Comparison of ENCODE assay signal across 18 mouse cellular contexts in the genomic region with DNA sequence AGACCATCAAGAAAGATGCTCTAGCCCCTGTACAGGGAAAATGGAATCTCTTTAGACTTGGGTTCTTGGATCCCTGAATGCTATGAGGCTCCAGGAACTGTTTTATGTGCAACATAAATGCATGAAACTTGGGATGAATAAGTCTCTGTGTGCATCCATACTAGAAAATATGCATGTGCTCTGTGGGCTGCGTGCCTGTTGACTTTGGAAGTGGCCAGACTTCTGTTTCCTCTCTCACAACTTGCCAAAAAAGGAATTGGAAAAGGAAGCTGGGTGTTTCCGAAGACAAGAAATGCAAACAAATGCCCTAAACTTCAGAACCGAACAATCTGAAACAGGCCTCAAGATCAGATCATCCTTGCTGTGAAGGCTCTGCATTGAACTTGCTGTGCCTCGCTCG. TPM values are rescaled to one million over a fixed set of nuclear protein-coding genes. Genes with fewer than 3 reads are reported as not detected.
DNase-seq lines count a peak whose midpoint lies in the region; ATAC-seq and TF ChIP-seq lines count a peak whose summit lies in the region.
"Had no signal": no experiment of that assay in that cellular context is flagged by ENCODE, and none has a peak within 500 bp of the region (broad histone marks: within the 10 kb centered on the region; RNA-seq: fewer than 3 reads in every experiment).

No protein-coding gene starts in this region.

- peak overlapping the region; percentile 56; the same call in 1 of the 2 replicates for H3K27ac ChIP-seq in heart, embryonic 15.5 days
- H3K27ac ChIP-seq in kidney, embryonic 16.5 days (ENCODE audit: low read length): peak overlapping the region; percentile 65; the same call in 1 of the 2 replicates
- 0 out of 2 replicates have a peak overlapping the region, but pooled peaks have one; percentile 13 for H3K27ac ChIP-seq in lung, embryonic 16.5 days (ENCODE audit: low read length)
- no peak overlapping the region for H3K27ac ChIP-seq in lung, postnatal 0 days (ENCODE audit: low read length)
- peak overlapping the region; percentile 39 for H3K27ac ChIP-seq in limb, embryonic 15.5 days
- H3K27ac ChIP-seq: hindbrain, embryonic 14.5 days; macrophage; midbrain, embryonic 10.5 days; stomach, embryonic 15.5 days had no signal

- no peaks in the 10 kb centered on the region for H3K9me3 ChIP-seq in heart, embryonic 15.5 days (replicated peaks)
- H3K9me3 ChIP-seq in kidney, embryonic 16.5 days (ENCODE audit: low read length): peaks cover 2% of the 10 kb centered on the region; the same call in 1 of the 2 replicates
- H3K9me3 ChIP-seq in lung, embryonic 16.5 days (ENCODE audit: control insufficient read depth, low read length): no peaks in the 10 kb centered on the region
- H3K9me3 ChIP-seq in lung, postnatal 0 days (ENCODE audit: low read length): no peaks in the 10 kb centered on the region
- no peaks in the 10 kb centered on the region for H3K9me3 ChIP-seq in limb, embryonic 15.5 days
- H3K9me3 ChIP-seq: midbrain, embryonic 10.5 days; stomach, embryonic 15.5 days had no signal

- no peak overlapping the region for H3K4me2 ChIP-seq in heart, embryonic 15.5 days
- H3K4me2 ChIP-seq in kidney, embryonic 16.5 days (replicated peaks; ENCODE audit: low read depth, low read length): no peak overlapping the region
- no peak overlapping the region for H3K4me2 ChIP-seq in lung, embryonic 16.5 days (ENCODE audit: low read depth, low read length)
- no peak overlapping the region for H3K4me2 ChIP-seq in lung, postnatal 0 days (replicated peaks; ENCODE audit: low read depth, low read length)
- H3K4me2 ChIP-seq in limb, embryonic 15.5 days: no peak overlapping the region
- H3K4me2 ChIP-seq: heart, embryonic 11.5 days; hindbrain, embryonic 14.5 days; stomach, embryonic 15.5 days had no signal

- TF ChIP-seq EP300 in lung, postnatal 0 days (IDR thresholded peaks at IDR 0.05): no peak

- no peak for DNase-seq in heart, postnatal 25 days (ENCODE audit: low spot score)
- no peak for DNase-seq in kidney, adult 8-10 months
- no peak for DNase-seq in lung, postnatal 0 days (ENCODE audit: low spot score)
- DNase-seq: cerebellum, adult 2 months; gastrocnemius, postnatal 36 days; liver; lung, adult 2 months; right cerebral cortex, postnatal 14 days had no signal

- no peak for ATAC-seq in heart, embryonic 15.5 days (replicated peaks; ENCODE audit: insufficient number of reproducible peaks, insufficient read depth, low FRiP score, low read depth)
- no peak for ATAC-seq in kidney, embryonic 16.5 days (ENCODE audit: low FRiP score, low TSS enrichment)
- no peak for ATAC-seq in lung, embryonic 16.5 days (ENCODE audit: low read depth)
- ATAC-seq in lung, postnatal 0 days: no peak
- no peak for ATAC-seq in limb, embryonic 15.5 days (ENCODE audit: insufficient number of reproducible peaks, low FRiP score, low TSS enrichment, low read depth)
- ATAC-seq: forebrain, embryonic 16.5 days had no signal

- WGBS in heart, embryonic 15.5 days: 53% methylated on average over 5 of the region's 5 CpGs
- 49% methylated on average over 5 of the region's 5 CpGs for WGBS in kidney, embryonic 16.5 days
- WGBS in lung, embryonic 16.5 days: 56% methylated on average over 5 of the region's 5 CpGs
- 51% methylated on average over 5 of the region's 5 CpGs for WGBS in lung, postnatal 0 days
- WGBS in limb, embryonic 15.5 days: 61% methylated on average over 5 of the region's 5 CpGs

- H3K9ac ChIP-seq in heart, embryonic 15.5 days: no peak overlapping the region
- no peak overlapping the region for H3K9ac ChIP-seq in kidney, embryonic 16.5 days (replicated peaks; ENCODE audit: low read length)
- H3K9ac ChIP-seq in lung, embryonic 16.5 days (ENCODE audit: low read length): no peak overlapping the region
- H3K9ac ChIP-seq in lung, postnatal 0 days (replicated peaks; ENCODE audit: low read depth): no peak overlapping the region
- no peak overlapping the region for H3K9ac ChIP-seq in limb, embryonic 15.5 days
- H3K9ac ChIP-seq: hindbrain, embryonic 14.5 days; stomach, embryonic 15.5 days had no signal

- TF ChIP-seq CTCF in lung, postnatal 0 days (IDR thresholded peaks at IDR 0.05): no peak

- no peaks in the 10 kb centered on the region for H3K36me3 ChIP-seq in heart, embryonic 15.5 days
- no peaks in the 10 kb centered on the region for H3K36me3 ChIP-seq in kidney, embryonic 16.5 days (ENCODE audit: insufficient read depth, low read length)
- H3K36me3 ChIP-seq in lung, embryonic 16.5 days (ENCODE audit: control insufficient read depth, insufficient read depth, low read length): no peaks in the 10 kb centered on the region
- no peaks in the 10 kb centered on the region for H3K36me3 ChIP-seq in lung, postnatal 0 days (ENCODE audit: insufficient read depth, low read length)
- no peaks in the 10 kb centered on the region for H3K36me3 ChIP-seq in limb, embryonic 15.5 days
- H3K36me3 ChIP-seq: midbrain, embryonic 10.5 days; stomach, embryonic 15.5 days had no signal

- H3K4me1 ChIP-seq in heart, embryonic 15.5 days (replicated peaks): no peaks in the 10 kb centered on the region
- H3K4me1 ChIP-seq in kidney, embryonic 16.5 days (ENCODE audit: insufficient read depth, low read length): peaks cover 5% of the 10 kb centered on the region
- no peaks in the 10 kb centered on the region; the same call in 1 of the 2 replicates for H3K4me1 ChIP-seq in lung, embryonic 16.5 days (replicated peaks; ENCODE audit: control insufficient read depth, insufficient read depth, low read length)
- H3K4me1 ChIP-seq in lung, postnatal 0 days (ENCODE audit: insufficient read depth, low read depth, low read length): no peaks in the 10 kb centered on the region
- peaks cover 7% of the 10 kb centered on the region for H3K4me1 ChIP-seq in limb, embryonic 15.5 days
- H3K4me1 ChIP-seq: stomach, embryonic 15.5 days had no signal

- intact Hi-C loops in heart, postnatal 25 days (cut with DNase I): no loop called here

- no peak overlapping the region for H3K4me3 ChIP-seq in heart, embryonic 15.5 days
- no peak overlapping the region for H3K4me3 ChIP-seq in kidney, embryonic 16.5 days (ENCODE audit: low read length)
- H3K4me3 ChIP-seq in lung, embryonic 16.5 days (ENCODE audit: low read length): no peak overlapping the region
- no peak overlapping the region for H3K4me3 ChIP-seq in lung, postnatal 0 days (ENCODE audit: low read depth, low read length)
- no peak overlapping the region for H3K4me3 ChIP-seq in limb, embryonic 15.5 days
- H3K4me3 ChIP-seq: midbrain, embryonic 10.5 days; stomach, embryonic 15.5 days had no signal

- H3K27me3 ChIP-seq in heart, embryonic 15.5 days: no peaks in the 10 kb centered on the region
- no peaks in the 10 kb centered on the region for H3K27me3 ChIP-seq in kidney, embryonic 16.5 days (ENCODE audit: insufficient read depth, low read length)
- no peaks in the 10 kb centered on the region for H3K27me3 ChIP-seq in lung, embryonic 16.5 days (ENCODE audit: control insufficient read depth, insufficient read depth, low read depth, low read length)
- no peaks in the 10 kb centered on the region for H3K27me3 ChIP-seq in lung, postnatal 0 days (replicated peaks; ENCODE audit: insufficient read depth, low read length)
- H3K27me3 ChIP-seq in limb, embryonic 15.5 days: no peaks in the 10 kb centered on the region
- H3K27me3 ChIP-seq: stomach, embryonic 15.5 days had no signal

RNA-seq across cellular contexts. Expression of gene Rin2, which starts 41.2 kb away (rescaled TPM):
- 18.4 and 25.5 TPM in 2 replicates for polyA plus RNA-seq in heart, embryonic 15.5 days (2015; fragmentation: Nextera tagmentation; extraction: Ambion mirVana)
- total RNA-seq in heart, postnatal 25 days (2021): 10 to 100 TPM; 20.5 to 25.9 TPM
- polyA plus RNA-seq in kidney, embryonic 16.5 days (2015; fragmentation: Nextera tagmentation; extraction: Ambion mirVana): 32.5 and 37.7 TPM in 2 replicates
- polyA plus RNA-seq in lung, embryonic 16.5 days (2015; fragmentation: Nextera tagmentation; extraction: Ambion mirVana): 37.9 and 41.5 TPM in 2 replicates
- 50.3 and 55.2 TPM in 2 replicates for polyA plus RNA-seq in lung, postnatal 0 days (2015; fragmentation: Nextera tagmentation; extraction: Ambion mirVana)
- 50.4 and 56.0 TPM in 2 replicates for polyA plus RNA-seq in limb, embryonic 15.5 days (2015; fragmentation: Nextera tagmentation; extraction: Ambion mirVana)
